Mouse (Mus musculus) cerebellum, postnatal 10 days (tissue): ENCODE measurements around the gene Fnip2.
"Not testable (repeated sequence)": the region's sequence is repeated elsewhere in the genome, so short reads cannot be mapped to it uniquely, and the experiment has no call there.

Source experiments
- DNase-seq, 2 experiments: peaks; one replicate each; pipeline ENCODE4 v3.0.0; 2021; ENCODE audit warnings: mixed read lengths in 2 of 2

Fnip2 gene

DNA sequence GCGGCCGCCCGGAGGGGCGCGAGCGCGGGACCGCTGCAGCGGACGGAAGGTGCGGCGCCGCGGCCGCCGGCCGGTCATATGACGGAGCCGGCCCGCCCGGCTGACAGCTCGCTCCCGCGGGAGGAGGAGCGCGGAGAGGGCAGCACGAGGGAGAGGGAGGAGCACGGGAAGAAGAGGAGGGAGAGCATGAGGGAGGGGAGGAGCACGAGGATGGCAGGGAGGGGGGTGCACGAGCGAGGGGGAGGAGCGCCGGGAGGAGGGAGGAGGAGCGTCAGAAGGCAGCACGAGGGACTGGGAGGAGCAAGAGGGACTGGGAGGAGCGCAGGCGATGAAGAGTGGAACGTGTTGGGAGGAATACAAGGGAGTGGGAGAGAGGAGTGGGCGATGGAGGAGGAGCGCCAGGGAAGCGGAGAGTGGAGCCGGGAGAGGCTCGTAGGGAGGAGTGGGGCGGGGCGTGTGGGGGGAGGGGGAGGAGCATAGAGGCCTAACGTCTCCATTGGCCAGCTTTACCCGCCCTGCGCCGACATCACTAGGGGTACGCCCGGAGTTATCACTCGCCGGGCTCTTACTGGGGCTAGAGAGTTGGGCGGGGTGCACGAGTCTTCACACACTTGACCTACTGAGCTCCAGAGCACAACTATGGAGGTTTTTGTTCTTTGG, at the start of gene Fnip2:
Gene Fnip2, minus strand, starts transcription at position 94 of the 660 bp plus-strand sequence.
- peak; percentile 91 to 96 for DNase-seq

DNA sequence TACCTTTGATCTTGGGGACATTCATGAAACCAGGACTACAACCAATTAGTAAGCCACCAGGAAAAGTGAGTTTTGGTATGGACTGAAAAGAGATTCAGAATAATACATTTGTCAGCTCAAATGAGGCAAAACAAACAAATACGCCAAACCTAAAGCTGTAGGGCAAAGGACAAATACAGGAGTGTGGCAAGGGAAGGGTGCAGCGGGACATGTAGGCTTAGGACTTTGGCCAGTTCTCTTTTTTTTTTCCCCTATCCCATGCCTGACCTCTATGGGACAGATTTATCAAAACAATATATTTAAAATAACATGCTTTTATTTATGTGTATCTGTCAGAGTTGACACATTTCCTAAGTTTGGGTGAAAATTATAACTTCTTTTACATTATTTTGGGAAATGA, 42.3 kb upstream of the Fnip2 start:
- DNase-seq: no peak

DNA sequence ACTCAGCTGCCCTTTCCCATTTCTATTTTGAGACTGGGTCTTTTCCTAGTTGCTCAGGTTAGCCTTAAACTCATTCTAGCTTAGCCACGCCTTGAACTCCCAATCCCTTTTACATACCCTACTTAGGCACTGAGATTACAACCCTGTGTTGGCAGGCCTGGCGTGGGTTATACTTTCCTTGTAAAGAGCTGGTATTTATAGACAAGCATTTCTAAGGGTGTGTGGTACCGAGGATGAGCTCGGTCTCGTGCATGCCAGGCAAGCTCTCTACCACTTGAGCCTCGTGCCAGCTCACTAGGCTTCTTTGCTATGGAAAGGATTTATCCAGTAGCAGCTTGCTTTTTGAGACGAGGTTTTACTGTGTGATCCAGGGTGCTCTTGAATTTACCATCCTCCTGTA, 27.9 kb upstream of the Fnip2 start:
- no peak for DNase-seq

DNA sequence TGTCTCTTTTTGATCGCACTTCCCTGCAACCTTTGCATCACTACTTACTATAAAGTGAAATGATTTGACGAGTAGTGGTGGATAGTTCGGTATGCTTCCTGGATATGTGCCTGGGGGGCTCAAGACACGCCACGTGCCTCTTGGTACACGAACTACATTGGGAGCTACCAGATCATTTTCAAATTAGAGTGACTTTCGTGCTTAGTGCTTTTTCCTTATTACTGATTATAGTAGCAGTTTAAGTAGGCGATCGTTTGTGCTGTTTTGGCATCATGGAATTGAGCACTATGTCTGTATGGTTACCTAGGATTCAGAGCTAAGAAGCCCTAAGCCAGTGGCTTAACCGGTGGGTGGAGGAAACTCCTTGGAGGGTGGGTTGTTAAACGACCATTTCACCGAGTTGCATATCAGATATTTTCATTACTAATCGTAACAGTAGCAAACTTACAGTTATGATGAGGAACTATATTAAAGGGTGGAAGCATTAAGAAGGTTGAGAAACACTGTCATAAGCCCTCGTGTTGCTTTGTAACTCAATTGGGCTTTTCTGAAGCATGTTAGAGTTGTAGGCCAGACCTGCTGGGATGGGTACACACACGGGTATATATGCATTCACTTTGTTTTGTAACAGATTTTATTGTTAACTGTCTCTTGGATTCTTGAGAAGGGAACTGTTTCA, 24.3 kb upstream of the Fnip2 start:
- no peak for DNase-seq

GRCm38 (mm10) chr3:79590863-79591792, 23.5 kb upstream of the Fnip2 start, which contains the start of gene Ppid:
Gene Ppid (plus strand): TSS chr3:79591342.
- peak; percentile 86 to 88 for DNase-seq

DNA sequence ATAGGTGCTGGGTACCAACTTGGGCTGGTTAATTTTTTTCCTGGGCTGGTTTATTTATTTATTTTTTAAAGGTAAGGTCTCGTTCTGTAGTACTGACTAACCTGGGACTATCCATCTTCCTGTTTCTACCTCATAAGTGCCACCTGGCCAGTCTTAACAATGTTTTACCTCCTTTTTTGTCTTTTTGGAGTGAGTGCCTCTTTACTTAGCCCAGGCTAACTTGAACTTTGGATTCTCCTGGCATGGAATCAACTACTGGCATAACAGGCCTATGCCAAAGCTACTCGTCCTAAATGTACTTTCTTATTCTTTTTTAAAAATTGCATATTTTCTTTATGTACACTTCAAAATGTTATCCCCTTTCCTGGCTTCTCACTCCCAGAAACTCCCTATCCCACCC, 22.1 kb upstream of the Fnip2 start:
- no peak for DNase-seq

DNA sequence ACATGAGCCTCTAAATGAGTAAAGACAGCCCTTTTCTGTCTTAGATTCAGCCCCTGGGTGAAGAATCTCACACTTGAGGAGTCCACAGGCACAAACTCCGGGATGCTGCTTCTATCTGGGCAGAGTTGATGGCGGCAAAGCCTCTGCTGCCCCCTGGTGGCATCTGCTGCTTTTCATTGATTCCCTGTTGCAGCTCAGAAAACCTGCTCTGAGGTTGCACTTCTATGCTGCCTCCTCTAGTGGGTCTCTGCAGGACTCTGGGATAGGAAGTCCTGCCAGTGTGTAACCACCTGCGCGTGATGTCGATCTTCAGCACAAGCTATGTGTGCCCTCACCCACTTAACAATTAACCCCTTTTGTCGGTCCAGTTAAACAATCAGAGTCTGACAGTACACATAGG, 19.2 kb upstream of the Fnip2 start:
- DNase-seq: peak; percentile 95 to 96

GRCm38 (mm10) chr3:79579891-79580575, 12.4 kb upstream of the Fnip2 start:
- no peak for DNase-seq

DNA sequence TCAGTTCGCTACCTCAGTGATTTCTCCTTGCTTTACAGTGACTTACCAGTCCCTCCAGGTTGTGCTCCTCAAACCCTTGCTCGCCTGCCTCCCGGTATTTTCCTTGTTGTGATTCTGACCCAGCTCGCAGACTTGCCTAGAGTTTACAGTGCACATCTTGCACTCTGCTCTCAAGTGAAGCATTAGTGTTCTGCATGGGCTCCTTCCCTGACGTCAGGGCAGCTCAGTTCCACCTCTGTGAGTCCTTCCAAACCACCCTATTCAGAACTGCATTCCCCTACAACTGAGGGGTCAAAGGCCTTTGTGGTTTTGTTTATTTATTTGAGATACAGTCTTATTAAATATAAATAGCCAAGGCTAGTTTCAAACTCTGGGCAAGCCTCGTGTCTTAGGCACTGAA, 10.6 kb upstream of the Fnip2 start:
- DNase-seq: no peak

DNA sequence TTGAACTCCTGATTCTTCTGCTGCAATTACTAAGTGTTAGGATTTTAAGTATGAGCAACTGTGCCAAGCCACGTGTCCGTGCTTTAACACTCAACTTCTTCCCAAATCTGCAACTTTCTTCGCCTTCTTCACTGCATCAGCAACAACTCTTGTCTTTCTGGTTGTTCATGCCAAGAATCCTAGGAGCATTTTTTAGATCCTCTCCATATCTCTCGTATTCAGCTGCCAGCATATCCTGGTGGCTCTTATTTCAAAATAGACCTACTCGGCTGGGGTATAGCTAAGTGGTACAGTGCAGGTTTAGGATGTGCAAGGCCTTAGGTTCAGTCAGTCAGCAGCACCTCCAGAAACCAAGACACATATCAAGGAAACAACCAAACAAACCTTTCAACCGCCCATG, 10.0 kb upstream of the Fnip2 start:
- DNase-seq: no peak

GRCm38 (mm10) chr3:79576865-79577264, 9.3 kb upstream of the Fnip2 start:
- no peak for DNase-seq

- no peak for DNase-seq
Observed at GRCm38 (mm10) chr3:79576468-79576816, 8.8 kb upstream of the Fnip2 start.

DNA sequence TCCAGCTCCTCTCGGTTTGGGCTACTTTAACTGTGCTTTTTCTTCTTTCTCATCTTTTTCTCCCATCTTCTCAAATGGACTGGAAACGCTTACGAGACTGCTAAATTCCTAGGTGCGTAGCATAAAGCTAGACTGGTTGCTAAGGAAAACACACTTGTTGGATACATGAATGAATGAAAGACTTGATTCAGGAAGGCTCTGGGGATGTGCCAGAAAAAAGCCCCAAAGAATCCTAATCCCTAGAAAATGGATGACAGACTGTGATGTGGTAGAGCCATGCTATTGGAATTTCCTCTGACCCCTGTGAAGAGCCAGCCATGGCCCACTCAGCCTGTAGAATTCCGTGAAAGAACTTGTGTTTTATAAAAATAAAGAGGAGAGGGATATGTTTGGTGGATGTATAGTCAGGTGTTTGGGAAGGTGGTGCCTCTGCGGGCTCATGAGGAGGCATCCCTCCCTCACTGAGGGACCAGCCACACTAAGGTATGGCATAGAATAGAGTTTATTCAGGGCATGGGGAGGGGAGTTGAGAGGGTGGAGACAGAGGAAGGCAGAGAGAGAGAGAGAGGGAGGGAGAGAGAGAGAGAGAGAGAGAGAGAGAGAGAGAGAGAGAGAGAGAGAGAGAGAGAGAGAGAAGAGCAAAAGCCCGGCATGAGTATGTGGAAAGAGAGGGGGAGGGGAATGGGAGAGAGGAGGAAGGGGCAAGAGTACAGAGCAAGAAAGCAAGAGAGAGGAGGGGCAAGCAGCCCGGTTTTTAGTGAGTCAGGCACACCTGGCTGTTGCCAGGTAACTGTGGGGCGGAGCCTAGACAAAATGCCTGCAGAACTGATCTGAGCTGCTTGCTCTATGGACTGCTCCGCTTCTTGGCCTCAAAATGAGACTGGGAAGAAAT, 8.2 kb upstream of the Fnip2 start:
- no peak for DNase-seq

DNA sequence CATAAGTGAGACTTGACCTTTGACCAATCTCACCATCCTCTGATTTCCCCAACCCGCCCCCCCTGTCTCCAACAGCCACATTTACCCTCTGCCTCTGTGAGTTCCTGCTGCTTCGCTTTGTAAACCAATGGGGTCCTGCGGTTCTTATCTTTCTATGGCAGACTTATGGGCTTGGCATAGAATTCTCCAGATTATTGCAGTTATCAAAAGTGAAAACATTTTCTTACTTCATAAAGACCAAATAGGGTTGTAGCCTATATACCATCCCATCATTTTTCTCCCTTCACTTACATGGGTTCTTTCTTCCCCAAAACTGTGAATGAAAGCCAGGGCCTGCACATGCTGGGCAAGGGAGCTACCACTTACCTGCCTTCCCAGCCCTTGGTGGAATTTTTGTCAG, 6.7 kb upstream of the Fnip2 start:
- DNase-seq: no peak

DNA sequence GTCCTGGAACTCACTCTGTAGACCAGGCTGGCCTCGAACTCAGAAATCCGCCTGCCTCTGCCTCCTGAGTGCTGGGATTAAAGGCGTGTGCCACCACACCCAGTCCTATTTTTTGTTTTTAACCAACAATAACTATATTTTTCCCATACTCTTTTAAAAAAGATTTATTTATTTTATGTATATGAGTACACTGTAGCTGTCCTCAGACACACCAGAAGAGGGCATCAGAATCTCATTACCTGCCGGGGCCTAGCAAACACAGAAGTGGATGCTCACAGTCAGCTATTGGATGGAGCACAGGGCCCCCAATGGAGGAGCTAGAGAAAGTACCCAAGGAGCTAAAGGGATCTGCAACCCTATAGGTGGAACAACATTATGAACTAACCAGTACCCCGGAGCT, 5.8 kb upstream of the Fnip2 start:
- DNase-seq: not testable (repeated sequence)

- no peak for DNase-seq
Observed at GRCm38 (mm10) chr3:79572399-79572798, 4.8 kb upstream of the Fnip2 start.

- no peak for DNase-seq
Observed at GRCm38 (mm10) chr3:79569351-79569681, 1.7 kb upstream of the Fnip2 start.

DNA sequence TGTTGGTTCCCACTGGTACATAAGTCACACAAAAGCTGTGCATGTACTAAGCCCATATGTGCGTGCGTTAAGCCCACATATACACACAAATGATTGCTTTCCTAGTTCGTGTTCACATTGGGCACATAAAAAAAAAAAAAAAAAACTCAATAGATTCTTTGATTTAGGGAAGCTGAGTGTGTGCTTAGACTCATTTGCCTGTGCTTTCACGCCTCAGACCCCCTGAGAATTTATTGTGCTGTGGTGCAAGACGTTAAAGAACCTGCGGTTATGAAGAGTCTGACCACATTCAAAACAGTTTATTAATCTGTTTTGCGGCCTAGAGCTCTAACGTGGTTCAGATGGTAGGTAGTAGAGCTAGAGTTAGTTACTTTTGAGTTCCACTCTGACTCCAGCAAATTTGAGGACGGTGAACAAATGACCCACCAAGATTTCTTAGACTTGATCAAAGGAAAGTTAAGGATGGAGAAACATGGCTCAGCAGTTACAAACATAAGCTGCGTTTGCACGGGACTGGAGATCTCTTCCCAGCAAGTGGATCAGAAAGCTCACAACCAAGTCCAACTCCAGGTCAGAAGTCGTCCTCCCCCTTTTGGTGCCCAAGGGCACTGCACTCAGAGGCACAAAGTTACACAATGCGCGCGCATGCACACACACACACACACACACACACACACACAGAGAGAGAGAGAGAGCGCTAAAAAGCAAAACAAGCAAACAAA, 1.2 kb upstream of the Fnip2 start:
- DNase-seq: no peak

- DNase-seq: peak; percentile 67
Observed at GRCm38 (mm10) chr3:79566716-79567691, 592 bp downstream of the Fnip2 start.
